Mouse (Mus musculus) embryonic fibroblast, embryonic 13.5 days (primary cell): Measurements from ENCODE around the gene Nme9. TPM values are rescaled to one million over a fixed set of nuclear protein-coding genes. Genes with fewer than 3 reads are reported as not detected.

Experiments used
- H3K27ac ChIP-seq: 2 replicates; pipeline ENCODE4 v1.5.1; 2012; ENCODE audit warnings: low read length, control low read depth, inconsistent platforms; ENCODE audit not compliant: insufficient read depth
- H3K4me1 ChIP-seq: 2 replicates; pipeline ENCODE4 v1.6.1; 2011; ENCODE audit warnings: low read length; ENCODE audit not compliant: control insufficient read depth, insufficient read depth
- H3K4me3 ChIP-seq: 2 replicates; pipeline ENCODE4 v1.5.1; 2011; ENCODE audit warnings: mild to moderate bottlenecking, control low read depth, low read length; ENCODE audit not compliant: insufficient read depth
- CTCF ChIP-seq: IDR thresholded peaks from 2 replicates; pipeline ENCODE4 v1.5.1; 2011; ENCODE audit warnings: mild to moderate bottlenecking, control low read depth, low read length, moderate library complexity, borderline replicate concordance; ENCODE audit not compliant: insufficient read depth
- POLR2A ChIP-seq: IDR thresholded peaks from 2 replicates; pipeline ENCODE4 v1.6.1; 2011; ENCODE audit warnings: low read depth, mild to moderate bottlenecking, control low read depth, low read length, moderate library complexity
- polyA plus RNA-seq: library from polyadenylated mRNA; stranded (reverse); fragments of >200 nt; gene quantifications from 2 replicates; pipeline ENCODE4 v1.2.4, GENCODE M21; 2011; ENCODE audit warnings: low read depth; ENCODE audit not compliant: missing spikeins, insufficient read length

The Nme9 gene
- polyA plus RNA-seq: not detected in 2 replicates

- Histone ChIP-seq H3K4me1 (peaks cover 4% of the 10 kb centered on the region), H3K4me3 (no peak within 1 kb of the TSS), H3K27ac (no peak within 1 kb of the TSS)
- TF ChIP-seq POLR2A: no peak
- no peak for TF ChIP-seq CTCF
These were observed at the start of gene Nme9 for GRCm38 (mm10) chr9:99451161-99451560. Nme9 (plus strand) TSS chr9:99451475.

GRCm38 (mm10) chr9:99409280-99409679 lies 42.0 kb upstream of the Nme9 start:
- Histone ChIP-seq H3K4me1 (0 out of 2 replicates have a peak, but pooled peaks cover 4% of the 10 kb centered on the region), H3K4me3 (no peak overlapping the region), H3K27ac (no peak overlapping the region)
- TF ChIP-seq CTCF (no peak), POLR2A (no peak)

- Histone ChIP-seq H3K27ac (no peak overlapping the region), H3K4me3 (no peak overlapping the region), H3K4me1 (peaks cover 11% of the 10 kb centered on the region; the same call in 1 of the 2 replicates)
- TF ChIP-seq CTCF: no peak
- TF ChIP-seq POLR2A: no peak
These were observed 40.2 kb upstream of the Nme9 start for GRCm38 (mm10) chr9:99411093-99411492.

GRCm38 (mm10) chr9:99411785-99412184 lies 39.5 kb upstream of the Nme9 start:
- TF ChIP-seq CTCF: no peak
- no peak for TF ChIP-seq POLR2A
- Histone ChIP-seq H3K27ac (no peak overlapping the region), H3K4me3 (no peak overlapping the region)

GRCm38 (mm10) chr9:99416809-99417208 lies 34.5 kb upstream of the Nme9 start:
- Histone ChIP-seq H3K4me3 (no peak overlapping the region), H3K4me1 (peaks cover 17% of the 10 kb centered on the region), H3K27ac (no peak overlapping the region)
- no peak for TF ChIP-seq POLR2A
- TF ChIP-seq CTCF: no peak

More at GRCm38 (mm10) chr9:99411785-99412184, 39.5 kb upstream of the Nme9 start:
- peaks cover 14% of the 10 kb centered on the region for H3K4me1 ChIP-seq

GRCm38 (mm10) chr9:99417288-99417846 lies 33.9 kb upstream of the Nme9 start:
- H3K27ac ChIP-seq: no peak overlapping the region
- H3K4me3 ChIP-seq: no peak overlapping the region
- H3K4me1 ChIP-seq: peaks cover 17% of the 10 kb centered on the region
- no peak for TF ChIP-seq CTCF
- no peak for TF ChIP-seq POLR2A

GRCm38 (mm10) chr9:99418377-99418776 lies 32.9 kb upstream of the Nme9 start:
- TF ChIP-seq POLR2A (no peak), CTCF (no peak)
- H3K4me1 ChIP-seq: peaks cover 17% of the 10 kb centered on the region
- H3K27ac ChIP-seq: no peak overlapping the region
- H3K4me3 ChIP-seq: no peak overlapping the region

- TF ChIP-seq CTCF (no peak), POLR2A (no peak)
- H3K4me1 ChIP-seq: peaks cover 9% of the 10 kb centered on the region
These were observed 31.1 kb upstream of the Nme9 start for GRCm38 (mm10) chr9:99419951-99420701.

GRCm38 (mm10) chr9:99421914-99422313 lies 29.4 kb upstream of the Nme9 start:
- H3K4me1 ChIP-seq: peaks cover 2% of the 10 kb centered on the region; the same call in 1 of the 2 replicates
- H3K27ac ChIP-seq: no peak overlapping the region
- no peak for TF ChIP-seq CTCF
- no peak for TF ChIP-seq POLR2A
- no peak overlapping the region for H3K4me3 ChIP-seq

More at GRCm38 (mm10) chr9:99419951-99420701, 31.1 kb upstream of the Nme9 start:
- no peak overlapping the region for H3K27ac ChIP-seq
- no peak overlapping the region for H3K4me3 ChIP-seq

- Histone ChIP-seq H3K4me3 (no peak overlapping the region), H3K27ac (no peak overlapping the region), H3K4me1 (no peaks in the 10 kb centered on the region)
- no peak for TF ChIP-seq CTCF
- TF ChIP-seq POLR2A: no peak
These were observed 27.3 kb upstream of the Nme9 start for GRCm38 (mm10) chr9:99423692-99424573.

GRCm38 (mm10) chr9:99424574-99424863 lies 26.8 kb upstream of the Nme9 start:
- H3K27ac ChIP-seq: no peak overlapping the region
- no peak overlapping the region for H3K4me3 ChIP-seq
- no peaks in the 10 kb centered on the region for H3K4me1 ChIP-seq
- TF ChIP-seq POLR2A: no peak
- TF ChIP-seq CTCF: no peak
